Mouse (Mus musculus): Measurements from ENCODE around the gene Socs3.

DNA sequence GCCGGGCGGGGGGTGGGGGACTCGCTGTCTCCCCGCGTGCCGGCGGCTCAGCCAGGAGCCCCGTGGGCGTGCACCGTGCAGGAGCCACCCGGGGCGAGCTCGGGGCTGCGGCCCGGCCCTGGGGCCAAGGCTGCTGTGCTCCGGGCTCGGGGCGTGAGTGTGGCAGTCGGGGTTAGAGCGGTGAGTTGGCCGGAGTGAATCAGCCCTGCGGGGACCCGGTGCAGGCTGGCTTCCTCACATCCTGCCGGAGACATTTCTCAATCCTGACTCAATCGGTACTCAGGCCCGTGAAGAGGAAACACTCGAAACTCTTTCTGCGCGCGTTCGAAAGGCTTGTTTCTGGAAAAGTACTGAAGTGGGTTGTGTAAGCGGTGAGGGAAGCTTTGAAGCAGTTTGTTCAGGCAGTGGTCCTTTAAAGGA lies 17.2 kb upstream of the Socs3 start:
- no peak for TF ChIP-seq CTCF (IDR thresholded peaks at IDR 0.05; ENCODE audit: borderline replicate concordance, control insufficient read depth, extremely low read depth, insufficient read depth, low read length, poor library complexity)
- no peak for TF ChIP-seq POLR2A (IDR thresholded peaks at IDR 0.05; ENCODE audit: control insufficient read depth, extremely low read depth, insufficient read depth, low read length, poor library complexity)

Measured in thymus, adult 2 months (tissue).